Mouse (Mus musculus) T-helper 1 cell (primary cell): ENCODE data around the gene Ddx23.

Experiments used
- in situ Hi-C: fragments of 300-600 bp; cut with MboI, MseI; formaldehyde crosslinking; loops from one replicate; pipeline ENCODE4 v1.15.1; 2025; ENCODE audit warnings: high pct_unique_total_duplicates

Gene Ddx23

GRCm38 (mm10) chr15:98674994-98675545, 12.4 kb upstream of the Ddx23 start:
- in situ Hi-C loops, result no loop called here

- in situ Hi-C loops, result no loop called here
Observed at GRCm38 (mm10) chr15:98674284-98674993, 11.7 kb upstream of the Ddx23 start.

DNA sequence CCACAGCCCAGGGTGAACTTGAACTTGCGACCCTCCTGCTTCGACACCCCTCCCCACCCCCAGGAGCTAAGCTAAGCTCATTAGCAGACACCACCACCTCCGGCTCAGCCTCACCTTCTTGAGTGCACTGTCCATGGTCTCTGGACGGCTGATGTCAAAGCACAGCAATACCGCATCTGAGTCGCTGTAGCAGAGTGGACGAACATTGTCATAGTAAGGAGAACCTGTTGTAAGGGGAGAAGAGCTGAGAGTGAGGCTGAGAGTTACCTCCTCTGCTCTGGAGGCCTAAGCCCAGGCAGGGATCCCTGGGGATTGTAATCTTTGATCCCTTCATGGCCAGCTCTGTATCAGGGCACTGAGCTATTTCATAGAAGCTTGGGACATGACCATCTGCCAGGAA, 11.0 kb upstream of the Ddx23 start:
- in situ Hi-C loops, result no loop called here

- in situ Hi-C loops, result no loop called here
Observed at GRCm38 (mm10) chr15:98672592-98672991, 9.9 kb upstream of the Ddx23 start.

DNA sequence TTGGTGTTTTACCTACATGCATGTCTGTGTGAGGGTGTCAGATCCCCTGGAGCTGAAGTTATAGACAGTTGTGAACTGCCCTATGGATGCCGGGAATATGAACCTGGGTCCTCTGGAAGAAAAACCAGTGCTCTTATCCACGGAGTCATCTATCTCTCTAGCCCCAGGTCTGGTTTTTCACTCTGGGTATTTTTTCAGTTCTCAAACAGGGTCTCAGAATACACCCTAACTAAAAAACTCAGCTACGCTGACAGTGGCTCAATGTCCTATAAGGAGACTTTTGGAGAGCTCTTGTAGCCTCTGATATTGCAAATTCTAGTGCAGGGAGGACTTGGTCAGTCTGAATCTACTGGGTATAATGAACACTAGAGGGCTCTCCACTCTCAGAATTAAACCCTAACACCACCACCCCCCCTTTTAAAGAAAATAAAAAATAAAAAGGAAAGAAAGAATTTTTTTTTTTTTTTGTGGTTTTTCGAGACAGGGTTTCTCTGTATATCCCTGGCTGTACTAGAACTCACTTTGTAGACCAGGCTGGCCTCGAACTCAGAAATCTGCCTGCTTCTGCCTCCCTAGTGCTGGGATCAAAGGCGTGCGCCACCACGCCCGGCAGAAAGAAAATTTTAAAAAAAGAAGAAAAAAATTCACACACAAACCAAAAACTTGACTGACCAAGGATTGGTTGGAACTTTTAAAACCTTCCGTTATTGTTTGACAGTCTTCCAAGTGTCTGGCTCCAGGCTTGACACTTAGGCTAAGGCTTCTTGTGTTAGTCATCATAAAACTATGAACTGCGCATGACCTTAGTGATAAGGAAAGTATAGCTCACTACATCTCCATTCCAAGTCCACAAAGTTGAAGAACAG, 1.6 kb upstream of the Ddx23 start:
- in situ Hi-C loops, result no loop called here

GRCm38 (mm10) chr15:98662198-98662566, 512 bp downstream of the Ddx23 start:
- in situ Hi-C loops, result no loop called here

- in situ Hi-C loops, result no loop called here
Observed at GRCm38 (mm10) chr15:98656982-98657751, 5.5 kb downstream of the Ddx23 start.

DNA sequence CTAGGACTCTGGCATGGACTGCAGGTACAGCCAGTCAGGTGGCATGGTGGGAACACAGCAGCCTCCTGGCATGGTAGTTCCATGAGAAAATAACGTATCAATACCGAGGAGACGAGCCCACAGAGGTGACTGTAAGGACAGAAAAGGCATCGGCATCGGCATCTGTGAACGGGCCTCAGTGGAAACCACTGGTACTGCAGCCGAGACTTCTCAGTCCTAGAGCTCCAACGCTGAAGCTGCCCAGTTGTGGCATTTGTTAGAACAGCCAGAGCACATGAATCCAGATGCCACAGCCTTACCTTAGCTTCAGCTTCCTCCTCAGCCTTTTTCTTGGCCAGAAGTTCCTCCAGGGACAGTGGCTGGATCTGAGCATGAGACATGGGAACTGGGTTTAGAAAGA, 10.5 kb downstream of the Ddx23 start:
- in situ Hi-C loops, result no loop called here

- in situ Hi-C loops, result no loop called here
Observed at GRCm38 (mm10) chr15:98651431-98651830, 11.3 kb downstream of the Ddx23 start.

- in situ Hi-C loops, result no loop called here
Observed at GRCm38 (mm10) chr15:98648071-98648470, 14.6 kb downstream of the Ddx23 start.

DNA sequence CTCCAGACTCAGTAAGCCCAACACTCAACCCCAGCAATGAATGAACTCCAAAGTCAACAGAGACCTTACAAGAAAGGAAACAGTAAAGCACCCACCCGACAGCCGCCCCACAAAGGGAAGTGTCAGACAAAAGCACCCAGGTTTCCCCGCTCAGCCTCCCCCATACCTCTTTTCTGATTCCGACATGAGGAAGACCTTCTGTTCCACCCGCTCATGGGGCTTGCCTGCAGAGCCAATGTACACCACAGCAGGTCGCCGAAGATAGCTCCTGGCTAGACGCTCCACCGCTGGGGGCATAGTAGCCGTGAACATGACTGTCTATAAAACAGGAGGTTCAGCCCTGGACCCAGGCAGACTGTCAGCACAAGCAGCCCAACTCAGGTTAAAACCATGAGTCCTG, 15.4 kb downstream of the Ddx23 start:
- in situ Hi-C loops, result no loop called here

- in situ Hi-C loops, result no loop called here
Observed at GRCm38 (mm10) chr15:98646737-98647136, 16.0 kb downstream of the Ddx23 start.

- in situ Hi-C loops, result no loop called here
Observed at GRCm38 (mm10) chr15:98645057-98646026, 17.4 kb downstream of the Ddx23 start.

GRCm38 (mm10) chr15:98644406-98644805, 18.3 kb downstream of the Ddx23 start:
- in situ Hi-C loops, result no loop called here

DNA sequence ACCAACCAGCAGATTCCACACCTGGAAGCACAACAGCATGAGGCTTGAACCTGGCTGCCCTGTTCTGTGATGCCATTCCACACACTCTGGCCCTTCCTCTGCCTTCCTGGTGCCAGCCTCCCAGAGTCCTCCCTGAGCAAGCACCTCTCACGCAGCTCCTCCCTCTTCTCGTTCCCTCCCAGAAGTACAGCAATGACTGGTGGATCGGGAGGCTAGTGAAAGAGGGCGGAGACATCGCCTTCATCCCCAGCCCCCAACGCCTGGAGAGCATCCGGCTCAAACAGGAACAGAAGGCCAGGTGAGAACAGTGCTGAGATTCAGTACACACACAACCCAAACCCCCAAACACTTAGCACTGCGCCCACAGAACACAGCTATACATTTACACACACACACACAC, 22.5 kb downstream of the Ddx23 start:
- in situ Hi-C loops, result no loop called here

GRCm38 (mm10) chr15:98637155-98637554, 25.5 kb downstream of the Ddx23 start:
- in situ Hi-C loops, result no loop called here

- in situ Hi-C loops, result no loop called here
Observed at GRCm38 (mm10) chr15:98636517-98636916, 26.2 kb downstream of the Ddx23 start.

GRCm38 (mm10) chr15:98635291-98635841, 27.3 kb downstream of the Ddx23 start:
- in situ Hi-C loops, result no loop called here

DNA sequence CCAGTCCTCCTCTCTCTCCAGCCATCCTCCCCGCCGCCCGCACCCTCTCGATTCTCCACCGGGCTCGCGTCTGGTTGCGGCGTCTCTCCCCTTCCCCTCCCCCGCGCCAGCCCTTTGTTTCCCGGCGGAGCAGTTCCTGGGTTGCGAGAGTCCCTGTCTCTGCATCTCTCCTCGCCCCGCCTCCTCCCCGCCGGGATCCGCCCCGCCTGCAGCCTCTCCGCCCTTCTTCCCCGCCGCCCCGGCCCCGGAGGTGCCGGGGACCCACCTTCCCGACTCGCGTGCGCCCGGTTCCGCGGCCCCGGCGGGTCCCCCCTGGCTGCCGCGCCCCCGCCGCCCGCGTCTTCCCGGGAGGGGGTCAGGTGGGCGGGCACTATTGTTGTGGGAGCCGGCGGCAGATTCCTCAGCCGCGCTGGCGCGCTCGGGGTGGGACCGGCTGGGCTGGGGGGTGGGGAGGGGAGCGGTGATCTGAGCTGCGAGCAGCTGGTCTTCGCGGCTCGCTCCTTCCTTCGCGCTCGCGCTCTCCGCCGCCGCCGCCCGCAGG, 28.1 kb downstream of the Ddx23 start:
- in situ Hi-C loops, result loop anchor here (5.0 kb wide), 1 partner anchor 73 kb away; the partner anchor contains the start of gene Ccdc65
